Mouse (Mus musculus): ENCODE data around the gene Slco2b1.

Gene Slco2b1

GRCm38 (mm10) chr7:99692396-99692795 is 18.7 kb downstream of the Slco2b1 start:
- DNase-seq: peak; percentile 16

DNA sequence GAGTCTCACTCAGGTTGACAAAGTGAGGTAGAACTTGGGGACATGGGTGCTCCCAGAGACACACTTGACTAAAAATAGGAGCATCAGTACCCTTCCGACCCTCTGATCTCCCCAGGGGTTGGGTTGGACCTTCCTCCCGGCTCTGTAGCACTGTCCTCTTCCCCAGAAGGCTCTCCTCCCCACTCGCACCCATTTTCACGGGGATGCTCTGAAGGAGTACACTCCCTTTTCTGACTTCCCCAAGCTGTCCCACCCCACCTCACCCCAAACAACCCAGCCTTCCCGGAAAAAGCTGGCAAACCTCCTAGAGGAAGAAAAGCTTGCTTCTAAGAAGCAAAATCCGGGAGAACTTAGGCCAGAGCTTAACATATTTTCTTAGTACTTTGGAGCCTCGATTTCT is 20.3 kb downstream of the Slco2b1 start:
- no peak for DNase-seq

DNA sequence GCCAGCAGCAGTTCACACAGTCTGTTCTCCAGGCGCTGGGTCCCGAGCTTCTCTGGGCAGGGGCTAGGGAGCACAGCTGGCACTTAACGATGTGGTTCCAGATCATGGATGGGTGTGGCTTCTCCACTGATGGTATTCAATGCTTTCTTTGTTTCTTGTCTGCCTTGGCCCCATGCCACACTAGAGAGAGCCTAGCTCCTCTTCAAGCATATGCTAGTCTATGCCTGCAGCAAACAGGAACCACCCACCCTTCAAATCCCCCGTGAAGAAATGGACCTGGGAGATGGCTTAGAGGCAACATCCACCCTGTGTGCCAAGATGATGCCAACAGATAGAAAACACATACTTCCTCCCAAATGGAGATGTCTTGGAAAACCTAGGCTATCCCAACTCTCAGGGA is 27.1 kb downstream of the Slco2b1 start:
- no peak for DNase-seq

DNA sequence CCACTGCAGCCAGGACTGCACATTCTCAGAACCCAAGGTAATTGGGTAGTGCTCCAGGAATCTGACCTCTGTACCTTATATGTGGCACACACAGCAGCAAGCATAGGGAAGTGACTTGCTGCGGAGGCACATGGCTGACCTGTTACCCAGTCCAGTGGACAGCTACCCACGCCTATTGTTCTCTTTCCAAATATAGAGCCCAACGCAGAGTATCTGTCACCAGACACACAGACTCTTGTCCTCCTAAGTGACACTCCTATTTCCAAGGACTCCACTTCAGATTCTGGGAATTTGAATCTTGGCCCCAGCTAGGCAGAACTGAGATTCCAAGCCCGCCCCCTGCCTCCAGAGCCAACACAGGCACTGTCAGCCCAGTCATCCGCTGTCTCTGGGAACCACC is 30.4 kb downstream of the Slco2b1 start:
- DNase-seq: no peak

GRCm38 (mm10) chr7:99674890-99675289 is 36.2 kb downstream of the Slco2b1 start:
- no peak for DNase-seq

GRCm38 (mm10) chr7:99674209-99674608 is 36.9 kb downstream of the Slco2b1 start:
- no peak for DNase-seq

- no peak for DNase-seq
Measured at GRCm38 (mm10) chr7:99673188-99673587, 38.0 kb downstream of the Slco2b1 start.

DNA sequence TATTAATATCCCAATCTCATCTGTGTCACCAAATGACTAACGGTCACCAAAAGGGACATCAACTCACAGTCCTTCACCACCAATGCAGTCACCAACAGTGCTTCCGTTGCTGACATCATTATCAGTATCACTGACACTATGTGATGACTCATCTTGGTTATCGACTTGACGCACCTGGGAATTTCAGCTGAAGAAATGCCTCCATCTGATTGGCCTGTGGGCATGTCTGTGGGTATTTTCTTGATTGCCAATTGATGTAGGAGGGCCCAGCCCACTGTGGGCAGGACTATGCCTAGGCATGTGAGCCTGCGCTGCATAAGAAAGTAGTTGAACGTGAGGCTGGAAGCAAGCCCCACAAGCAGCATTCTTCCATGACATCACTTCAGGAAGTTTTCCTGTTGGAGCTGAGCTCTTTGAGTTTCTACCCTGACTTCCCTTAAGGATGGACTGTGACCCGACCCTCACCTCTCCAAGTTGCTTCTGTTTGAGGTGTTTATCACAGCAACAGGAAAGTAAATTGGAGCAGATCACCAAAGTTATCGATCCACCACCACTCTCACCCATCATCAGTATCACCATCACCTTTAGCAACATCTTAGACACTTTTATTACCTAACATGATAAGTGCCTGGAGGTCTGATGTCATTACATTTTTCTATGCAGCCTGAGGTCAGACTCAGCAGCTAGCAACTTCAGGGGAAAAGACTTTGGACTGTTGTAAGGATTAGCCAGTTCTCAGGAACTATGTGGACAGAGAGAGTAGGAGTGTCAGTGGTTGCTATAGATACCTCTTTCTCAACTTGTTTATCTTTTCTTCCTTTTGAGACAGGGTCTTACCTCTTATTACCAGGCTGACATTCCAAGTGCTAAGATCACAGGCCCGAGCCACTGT is 39.4 kb downstream of the Slco2b1 start:
- DNase-seq: no peak

- peak; percentile 28 for DNase-seq
Measured at GRCm38 (mm10) chr7:99670915-99671314, 40.2 kb downstream of the Slco2b1 start.

- DNase-seq: no peak
Measured at GRCm38 (mm10) chr7:99668802-99669201, 42.3 kb downstream of the Slco2b1 start.

DNA sequence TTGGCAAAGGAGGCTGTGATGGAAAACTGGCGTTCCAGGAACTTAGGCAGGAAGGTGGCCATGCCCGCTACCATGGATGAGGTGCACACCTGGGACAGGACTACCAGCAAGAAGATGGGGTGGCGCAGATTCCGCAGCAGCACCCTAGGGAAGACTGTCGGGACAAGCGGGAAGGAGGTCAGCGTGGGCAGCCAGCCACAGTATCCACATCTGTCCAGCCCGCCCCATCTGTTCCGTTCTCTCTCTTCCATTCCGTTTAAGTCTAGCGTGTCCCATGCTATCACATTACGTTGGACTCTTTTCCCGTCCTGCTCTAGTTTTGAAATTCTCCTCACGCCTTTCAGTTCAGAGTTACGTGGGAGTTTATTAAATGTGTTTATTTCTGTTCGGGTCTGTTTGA is 44.0 kb downstream of the Slco2b1 start:
- no peak for DNase-seq

DNA sequence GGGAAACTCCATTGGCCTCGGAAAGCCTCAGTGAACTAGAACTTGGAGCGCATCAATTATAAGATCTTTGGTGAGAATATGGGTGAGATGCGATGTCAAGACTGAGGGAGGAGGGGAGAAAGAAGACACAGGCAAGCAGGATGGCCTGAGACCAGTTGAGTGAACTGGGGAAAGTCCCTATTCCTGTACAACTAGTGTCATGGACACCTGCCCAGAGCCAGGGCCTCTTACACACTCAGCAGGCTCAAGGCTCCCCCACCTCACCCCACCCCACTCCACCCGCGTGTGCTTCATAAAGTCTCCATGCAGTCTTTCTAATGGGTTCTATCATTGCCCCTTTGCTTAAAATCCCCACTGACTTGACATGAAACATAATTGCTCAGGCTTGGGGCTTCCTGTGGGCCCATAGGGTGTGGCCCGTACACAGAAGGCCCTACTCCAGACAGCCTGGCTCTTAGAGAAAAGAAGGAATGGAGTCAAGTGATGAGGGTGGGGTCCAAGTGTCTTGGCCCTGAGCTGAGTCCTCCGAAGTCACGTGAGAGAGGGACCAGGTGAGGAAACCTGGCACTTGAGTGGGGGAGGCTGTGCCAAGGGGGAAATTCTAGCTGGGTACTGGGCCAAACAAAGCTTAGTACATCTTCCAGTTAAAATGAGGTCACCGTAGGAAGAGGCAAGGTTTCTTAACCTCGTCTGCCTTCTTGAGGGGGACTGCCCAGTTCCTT is 45.2 kb downstream of the Slco2b1 start:
- no peak for DNase-seq

GRCm38 (mm10) chr7:99664571-99665485 is 46.3 kb downstream of the Slco2b1 start:
- DNase-seq: no peak

- no peak for DNase-seq
Measured at GRCm38 (mm10) chr7:99663507-99664220, 47.5 kb downstream of the Slco2b1 start.

DNA sequence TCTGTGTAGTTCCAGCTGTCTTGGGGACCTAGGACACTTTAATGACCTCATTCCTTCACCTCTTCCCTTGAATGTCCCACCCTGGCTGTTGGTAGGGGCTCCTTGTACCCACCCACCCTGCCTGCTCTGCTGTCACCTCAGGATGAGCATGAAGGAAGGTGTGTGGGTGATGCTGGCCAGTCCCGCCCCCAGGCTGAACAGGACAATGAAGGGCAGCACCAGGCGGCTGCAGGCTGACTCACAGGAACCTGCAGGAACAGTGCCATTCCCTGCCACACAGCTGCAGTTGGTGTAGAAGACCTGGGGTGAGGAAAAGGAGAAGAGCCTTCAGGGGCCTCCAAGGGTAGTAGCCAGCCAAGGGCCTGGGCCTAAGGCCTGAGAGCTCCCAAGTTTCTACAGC is 48.8 kb downstream of the Slco2b1 start:
- DNase-seq: no peak

DNA sequence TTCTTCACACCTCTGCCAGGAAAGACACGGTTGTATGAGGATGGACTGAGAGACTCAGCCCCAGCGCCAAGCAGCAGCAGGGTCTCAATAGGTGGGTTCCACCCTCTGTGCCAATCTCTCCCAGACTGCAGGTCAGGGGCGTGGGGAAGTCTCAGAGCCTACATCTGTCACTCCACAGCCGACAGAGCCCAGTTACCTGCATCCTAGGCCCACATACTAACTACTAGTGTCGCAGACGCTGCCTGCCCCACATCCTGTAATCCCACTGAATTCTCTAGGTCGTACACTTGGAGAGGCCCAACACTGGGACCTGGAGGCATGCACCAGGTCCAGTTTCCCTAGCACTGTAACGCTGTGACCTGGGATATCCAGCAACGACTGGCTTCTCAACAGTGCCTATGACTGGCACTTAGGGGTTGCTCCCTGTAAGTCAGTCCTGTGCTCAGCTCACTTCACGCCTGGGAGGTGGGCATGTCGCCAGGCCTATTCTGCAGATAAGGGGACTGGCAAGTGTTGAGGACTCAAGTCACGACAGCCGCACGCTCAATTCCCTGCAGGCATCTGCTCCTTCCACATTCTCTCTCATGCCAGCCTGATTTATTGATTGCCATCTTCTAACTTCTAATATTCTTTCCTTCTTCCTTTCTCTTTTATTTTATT is 49.4 kb downstream of the Slco2b1 start:
- no peak for DNase-seq

- DNase-seq: no peak
Measured at GRCm38 (mm10) chr7:99661071-99661470, 50.1 kb downstream of the Slco2b1 start.

GRCm38 (mm10) chr7:99659379-99660029 is 51.6 kb downstream of the Slco2b1 start:
- peak; percentile 87 for DNase-seq

DNA sequence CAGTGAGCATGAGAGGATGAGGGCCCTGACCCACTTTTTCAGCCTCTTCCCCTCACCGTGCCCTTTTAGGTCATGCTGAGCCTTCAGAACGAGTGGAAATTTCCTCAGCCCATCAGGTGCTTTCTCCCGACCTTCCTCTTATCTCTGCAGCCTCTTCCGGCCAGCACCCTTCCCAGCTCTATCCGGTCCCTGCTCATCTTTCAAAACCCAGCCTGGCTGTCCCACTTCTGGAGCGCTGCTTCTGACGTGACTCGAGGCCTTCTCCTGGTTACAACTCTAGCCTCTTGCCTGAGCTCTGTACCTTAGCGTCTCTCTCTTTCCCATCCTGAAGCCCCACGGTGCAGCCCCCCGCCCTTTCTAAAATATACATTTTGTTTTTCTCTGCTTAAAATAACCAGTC is 56.9 kb downstream of the Slco2b1 start:
- no peak for DNase-seq

GRCm38 (mm10) chr7:99649585-99649984 is 61.6 kb downstream of the Slco2b1 start:
- no peak for DNase-seq

- DNase-seq: peak; percentile 23
Measured at GRCm38 (mm10) chr7:99648623-99649022, 62.5 kb downstream of the Slco2b1 start.

All from thymus, postnatal 14 days (tissue).